Mouse (Mus musculus) midbrain, embryonic 13.5 days (tissue): ENCODE results near the gene Gcnt2. TPM values are rescaled to one million over a fixed set of nuclear protein-coding genes. Genes with fewer than 3 reads are reported as not detected.

Experiments
- ATAC-seq: fragments of 200-750 bp; cut with Nextera tagmentation; 2 replicates; pipeline ENCODE4 v1.8.0; 2017; ENCODE audit warnings: mild to moderate bottlenecking, moderate TSS enrichment, moderate library complexity
- H3K27ac ChIP-seq: fragments of 300-500 bp; sonication (generic); 2 replicates; pipeline ENCODE4 v1.5.1; 2015; ENCODE audit warnings: inconsistent platforms, mild to moderate bottlenecking, moderate library complexity
- H3K27me3 ChIP-seq: fragments of 300-500 bp; sonication (generic); 2 replicates; pipeline ENCODE4 v1.6.1; 2015; ENCODE audit warnings: mild to moderate bottlenecking, inconsistent platforms
- H3K36me3 ChIP-seq: fragments of 300-500 bp; sonication (generic); 2 replicates; pipeline ENCODE4 v1.6.1; 2015; ENCODE audit warnings: mild to moderate bottlenecking, inconsistent platforms
- H3K4me1 ChIP-seq: fragments of 300-500 bp; sonication (generic); replicated peaks from 2 replicates; pipeline ENCODE4 v1.6.1; 2015; ENCODE audit warnings: inconsistent platforms
- H3K4me2 ChIP-seq: fragments of 300-500 bp; sonication (generic); replicated peaks from 2 replicates; pipeline ENCODE4 v1.6.1; 2015; ENCODE audit warnings: moderate library complexity, mild to moderate bottlenecking, inconsistent platforms
- H3K4me3 ChIP-seq: fragments of 300-500 bp; sonication (generic); replicated peaks from 2 replicates; pipeline ENCODE4 v1.5.1; 2015; ENCODE audit warnings: mild to moderate bottlenecking, inconsistent platforms
- H3K9ac ChIP-seq: fragments of 300-500 bp; sonication (generic); replicated peaks from 2 replicates; pipeline ENCODE4 v1.6.1; 2015; ENCODE audit warnings: mild to moderate bottlenecking, inconsistent platforms
- H3K9me3 ChIP-seq: fragments of 300-500 bp; sonication (generic); 2 replicates; pipeline ENCODE4 v1.6.1; 2016; ENCODE audit warnings: mild to moderate bottlenecking, inconsistent platforms
- WGBS: fragments of 180-500 bp; shearing (Covaris S2); methylation state at CpG from one replicate; pipeline ENCODE4 v1.1.7; 2015; 5-methylcytosine and 5-hydroxymethylcytosine counted together
- polyA plus RNA-seq: library from polyadenylated mRNA; unstranded; fragments of >200 nt; fragmentation: Nextera tagmentation; extraction: Ambion mirVana; gene quantifications from 2 replicates; pipeline ENCODE4 v1.2.1, GENCODE M21; 2015

Gcnt2 gene
- polyA plus RNA-seq = 3.6 TPM in 2 replicates

DNA sequence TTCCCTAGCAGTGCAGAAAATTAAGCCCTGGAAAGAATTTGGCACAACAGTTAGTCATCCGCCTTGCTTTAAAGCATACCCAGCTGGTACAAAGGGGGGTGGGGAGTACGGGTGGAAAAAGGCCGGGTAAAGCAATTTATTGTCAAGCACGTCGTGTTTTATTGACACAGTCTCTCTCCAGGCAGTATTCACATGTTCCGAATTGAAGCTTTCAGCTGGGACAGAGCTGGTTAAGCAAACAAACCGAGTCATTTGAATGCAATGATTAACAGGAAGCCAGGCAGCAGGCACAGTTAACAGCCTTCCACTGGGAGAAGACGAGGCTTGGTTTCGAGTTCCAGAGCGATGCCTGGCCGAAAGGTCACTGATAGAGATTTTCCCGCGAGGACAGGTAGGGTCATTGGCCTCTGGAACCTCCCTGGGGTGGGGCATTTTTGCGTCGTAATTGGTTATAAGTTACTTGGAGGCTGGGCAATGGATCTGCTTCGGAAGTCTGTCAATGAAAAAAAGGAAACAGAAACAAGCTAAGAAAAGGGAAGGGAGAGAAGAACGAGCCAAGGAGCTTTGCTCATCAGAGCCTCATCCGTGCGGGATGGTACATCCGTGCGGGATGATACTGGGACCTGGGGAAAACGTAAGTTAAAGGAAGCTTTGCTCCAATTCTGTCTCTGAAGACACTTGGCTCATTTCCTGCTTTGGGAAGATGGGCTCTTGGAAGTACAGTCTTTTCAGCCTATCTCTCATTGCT lies at the start of gene Gcnt2:
Gene Gcnt2, plus strand, starts transcription at position 103 of the 748 bp plus-strand sequence.
- H3K4me3 ChIP-seq = no peak within 1 kb of the TSS; the same call in 1 of the 2 replicates
- H3K9ac ChIP-seq = no peak within 1 kb of the TSS
- no peak; the same call in 1 of the 2 replicates for ATAC-seq

DNA sequence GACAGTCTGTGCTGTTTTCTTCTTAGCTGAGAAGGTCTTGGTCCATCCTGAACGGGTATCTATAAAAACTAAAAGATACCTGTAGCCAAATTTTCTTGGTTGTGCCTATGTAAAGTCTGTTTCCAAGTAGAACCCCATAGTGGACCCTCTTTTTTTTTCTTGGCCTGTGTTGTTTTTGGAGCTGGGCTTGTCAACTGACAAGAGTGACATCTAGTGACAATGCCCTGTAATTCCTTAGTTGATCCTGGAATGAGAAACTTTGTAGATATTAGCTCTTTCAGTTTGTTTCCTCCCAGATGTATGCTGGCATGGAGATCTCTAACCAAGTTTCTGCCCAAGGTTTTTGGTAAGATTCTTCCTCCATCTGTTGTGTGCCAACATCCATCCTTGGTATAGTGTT lies 38.9 kb upstream of the Gcnt2 start:
- Histone ChIP-seq H3K27ac (no peak overlapping the region), H3K36me3 (no peaks in the 10 kb centered on the region), H3K9me3 (no peaks in the 10 kb centered on the region), H3K27me3 (no peaks in the 10 kb centered on the region), H3K4me2 (no peak overlapping the region), H3K4me1 (no peaks in the 10 kb centered on the region), H3K9ac (no peak overlapping the region), H3K4me3 (no peak overlapping the region)
- WGBS = 61% methylated on average over 1 of the region's 1 CpGs
- no peak for ATAC-seq

More for the DNA sequence above, at the start of gene Gcnt2:
- peak within 1 kb of the TSS; percentile 22 for H3K4me2 ChIP-seq
- no peaks in the 10 kb centered on the region for H3K4me1 ChIP-seq
- H3K27me3 ChIP-seq = no peaks in the 10 kb centered on the region
- H3K9me3 ChIP-seq = no peaks in the 10 kb centered on the region
- H3K27ac ChIP-seq = no peak within 1 kb of the TSS
- WGBS = 65% methylated on average over 22 of the region's 22 CpGs
- H3K36me3 ChIP-seq = no peaks in the 10 kb centered on the region

DNA sequence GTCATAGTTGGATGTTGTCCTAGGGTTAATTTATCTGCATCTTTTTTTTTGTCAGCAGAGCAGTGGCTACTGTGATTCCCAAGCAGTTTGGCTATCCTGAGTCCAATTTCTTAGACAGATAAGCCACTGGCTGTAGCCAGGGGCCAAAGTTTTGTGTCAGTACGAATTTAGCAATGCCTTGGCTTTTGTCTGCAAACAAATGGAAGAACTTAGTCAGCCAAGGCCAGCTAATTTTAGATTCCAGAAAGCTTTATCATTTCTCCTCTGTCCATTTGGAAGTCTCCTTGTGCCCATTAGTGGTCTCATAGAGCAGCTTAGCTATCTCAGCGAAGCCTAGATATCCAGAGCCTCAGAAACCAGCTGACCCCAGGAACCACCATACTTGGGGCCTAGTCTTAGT lies 37.6 kb upstream of the Gcnt2 start:
- H3K27ac ChIP-seq = no peak overlapping the region
- no peaks in the 10 kb centered on the region for H3K27me3 ChIP-seq
- no peak overlapping the region for H3K4me2 ChIP-seq
- H3K9ac ChIP-seq = no peak overlapping the region
- H3K9me3 ChIP-seq = no peaks in the 10 kb centered on the region
- no peaks in the 10 kb centered on the region for H3K36me3 ChIP-seq
- no peaks in the 10 kb centered on the region for H3K4me1 ChIP-seq
- H3K4me3 ChIP-seq = no peak overlapping the region
- ATAC-seq = no peak
- WGBS = 82% methylated on average over 2 of the region's 2 CpGs

DNA sequence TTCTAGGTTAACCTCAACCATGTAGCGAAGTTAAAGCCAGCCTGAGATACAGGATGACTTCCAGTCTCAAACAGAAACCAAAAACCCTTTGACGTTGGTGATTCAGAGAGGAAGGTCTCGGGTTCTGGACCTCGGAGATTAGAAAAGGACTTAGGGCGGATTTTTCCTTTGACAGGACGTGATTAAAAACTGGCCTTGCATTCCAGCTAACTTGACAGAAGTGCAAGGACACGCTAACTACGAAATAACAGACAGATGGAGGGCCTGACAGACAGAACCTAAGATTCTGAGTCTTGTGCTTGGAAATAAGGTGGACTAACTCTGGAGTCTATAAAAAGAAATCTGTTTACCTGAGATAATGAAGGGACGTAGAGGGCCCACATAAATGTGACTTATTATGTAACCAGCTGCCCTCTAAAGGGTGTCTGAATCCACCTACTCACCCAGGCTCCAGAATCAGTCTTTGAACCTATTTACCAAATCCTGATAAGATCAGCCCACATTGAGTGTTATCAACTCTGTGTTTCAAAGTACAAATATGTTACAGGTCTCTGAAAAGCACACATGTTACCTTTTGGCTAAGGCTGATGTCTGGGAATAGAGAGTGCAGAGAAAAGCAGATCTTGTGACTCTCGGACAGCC lies 18.3 kb upstream of the Gcnt2 start:
- no peak overlapping the region for H3K27ac ChIP-seq
- no peak overlapping the region for H3K4me3 ChIP-seq
- 77% methylated on average over 10 of the region's 10 CpGs for WGBS
- H3K4me1 ChIP-seq = no peaks in the 10 kb centered on the region
- H3K27me3 ChIP-seq = peaks cover 4% of the 10 kb centered on the region; the same call in 1 of the 2 replicates
- H3K36me3 ChIP-seq = no peaks in the 10 kb centered on the region
- ATAC-seq = no peak
- H3K9ac ChIP-seq = no peak overlapping the region
- H3K9me3 ChIP-seq = no peaks in the 10 kb centered on the region
- no peak overlapping the region for H3K4me2 ChIP-seq

DNA sequence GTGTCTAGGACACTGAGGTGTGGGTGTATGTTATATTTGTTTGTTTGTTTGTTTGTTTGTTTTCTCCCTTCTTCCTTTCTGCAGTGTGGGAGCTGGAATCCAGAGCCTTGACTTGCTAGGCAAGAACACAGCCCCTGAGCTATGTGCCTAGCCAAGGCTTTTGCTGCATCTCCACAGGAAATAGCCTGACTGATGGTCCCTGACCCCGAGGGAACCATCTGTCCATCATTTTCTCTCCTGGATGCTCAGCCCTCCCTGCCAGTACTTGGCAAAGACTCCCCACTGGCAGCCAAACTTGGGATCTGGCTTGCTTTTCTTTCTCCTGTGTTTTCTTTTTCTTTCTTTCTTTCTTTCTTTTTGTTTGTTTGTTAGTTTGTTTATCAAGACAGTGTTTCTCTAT lies 17.4 kb upstream of the Gcnt2 start:
- Histone ChIP-seq H3K27me3 (peaks cover 4% of the 10 kb centered on the region; the same call in 1 of the 2 replicates), H3K4me2 (no peak overlapping the region), H3K9ac (no peak overlapping the region), H3K9me3 (no peaks in the 10 kb centered on the region), H3K4me3 (no peak overlapping the region), H3K36me3 (no peaks in the 10 kb centered on the region), H3K4me1 (no peaks in the 10 kb centered on the region), H3K27ac (no peak overlapping the region)
- ATAC-seq = no peak
- WGBS = 44% methylated on average over 1 of the region's 1 CpGs

- 27% methylated on average over 5 of the region's 5 CpGs for WGBS
- no peak for ATAC-seq
- no peak overlapping the region for H3K4me2 ChIP-seq
Observed at GRCm38 (mm10) chr13:40843418-40844067, 16.0 kb upstream of the Gcnt2 start.

DNA sequence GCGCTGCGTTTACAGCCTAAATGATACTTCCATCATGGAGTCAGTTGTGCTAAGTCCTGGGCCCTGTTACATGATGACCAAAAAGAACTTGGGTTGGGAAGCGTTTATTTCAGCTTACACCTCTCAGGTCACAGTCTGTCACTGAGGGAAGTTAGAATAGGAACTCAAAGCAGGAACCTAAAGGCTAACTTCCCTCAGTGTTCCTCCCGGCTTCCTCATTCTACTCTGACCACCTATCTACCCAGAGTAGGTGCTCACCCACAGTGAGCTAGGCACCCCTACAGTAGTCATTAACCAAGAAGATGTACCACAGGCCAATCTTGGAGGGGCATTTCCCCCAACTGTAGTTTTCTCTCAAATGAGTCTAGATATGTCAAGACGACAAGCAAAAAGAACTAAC lies 15.4 kb upstream of the Gcnt2 start:
- Histone ChIP-seq H3K27ac (no peak overlapping the region), H3K4me2 (no peak overlapping the region), H3K4me1 (no peaks in the 10 kb centered on the region), H3K27me3 (peaks cover 4% of the 10 kb centered on the region; the same call in 1 of the 2 replicates), H3K9ac (no peak overlapping the region), H3K36me3 (no peaks in the 10 kb centered on the region), H3K9me3 (no peaks in the 10 kb centered on the region), H3K4me3 (no peak overlapping the region)
- ATAC-seq = no peak
- 94% methylated on average over 5 of the region's 5 CpGs for WGBS

More at GRCm38 (mm10) chr13:40843418-40844067, 16.0 kb upstream of the Gcnt2 start:
- Histone ChIP-seq H3K9me3 (no peaks in the 10 kb centered on the region), H3K27me3 (peaks cover 4% of the 10 kb centered on the region; the same call in 1 of the 2 replicates), H3K4me1 (no peaks in the 10 kb centered on the region), H3K36me3 (no peaks in the 10 kb centered on the region), H3K9ac (no peak overlapping the region), H3K4me3 (no peak overlapping the region), H3K27ac (no peak overlapping the region)

DNA sequence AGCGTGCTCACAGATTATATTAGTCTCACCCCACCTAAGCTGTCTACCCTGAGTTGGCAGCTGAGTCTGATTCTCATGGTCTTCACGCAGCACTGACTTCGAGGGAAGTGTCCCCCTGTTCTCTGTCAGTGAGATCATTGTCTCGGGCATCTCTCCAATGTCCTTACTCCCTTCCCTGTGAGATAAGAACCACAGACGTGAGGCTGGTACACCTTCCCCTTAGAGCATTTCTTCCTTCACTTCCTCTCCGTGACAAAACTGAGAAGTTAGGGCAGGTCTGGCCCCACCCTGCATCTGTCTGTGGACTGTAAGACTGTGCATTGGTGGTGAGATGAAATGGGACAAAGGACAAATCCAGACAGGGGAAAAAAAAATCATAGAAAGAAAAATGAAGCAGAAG lies 13.6 kb upstream of the Gcnt2 start:
- H3K27ac ChIP-seq = no peak overlapping the region
- peaks cover 4% of the 10 kb centered on the region; the same call in 1 of the 2 replicates for H3K27me3 ChIP-seq
- H3K4me3 ChIP-seq = no peak overlapping the region
- no peaks in the 10 kb centered on the region for H3K36me3 ChIP-seq
- H3K4me1 ChIP-seq = no peaks in the 10 kb centered on the region
- no peak overlapping the region for H3K4me2 ChIP-seq
- ATAC-seq = no peak
- no peak overlapping the region for H3K9ac ChIP-seq
- H3K9me3 ChIP-seq = no peaks in the 10 kb centered on the region
- WGBS = 67% methylated on average over 6 of the region's 6 CpGs

DNA sequence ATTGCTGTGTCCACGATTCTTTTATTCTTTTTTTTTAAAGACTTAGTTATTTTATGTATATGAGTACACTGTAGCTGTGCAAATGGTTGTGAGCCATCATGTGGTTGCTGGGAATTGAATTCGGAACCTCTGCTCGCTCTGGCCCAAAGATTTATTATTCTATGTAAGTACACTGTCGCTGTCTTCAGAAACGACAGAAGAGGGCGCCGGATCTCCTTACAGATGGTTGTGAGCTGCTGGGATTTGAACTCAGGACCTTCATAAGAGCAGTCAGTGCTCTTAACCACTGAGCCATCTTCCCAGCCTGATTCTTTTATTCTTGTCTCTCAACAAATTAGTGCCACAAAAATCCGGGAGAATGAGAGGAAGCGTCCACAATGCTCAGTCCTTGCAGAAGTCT lies 13.2 kb upstream of the Gcnt2 start:
- no peaks in the 10 kb centered on the region for H3K9me3 ChIP-seq
- H3K36me3 ChIP-seq = no peaks in the 10 kb centered on the region
- H3K27ac ChIP-seq = no peak overlapping the region
- 70% methylated on average over 9 of the region's 9 CpGs for WGBS
- H3K9ac ChIP-seq = no peak overlapping the region
- H3K4me3 ChIP-seq = no peak overlapping the region
- H3K27me3 ChIP-seq = peaks cover 4% of the 10 kb centered on the region; the same call in 1 of the 2 replicates
- H3K4me2 ChIP-seq = no peak overlapping the region
- no peak for ATAC-seq
- no peaks in the 10 kb centered on the region for H3K4me1 ChIP-seq

- H3K27ac ChIP-seq = no peak overlapping the region
- H3K9me3 ChIP-seq = no peaks in the 10 kb centered on the region
- H3K4me3 ChIP-seq = no peak overlapping the region
- no peak overlapping the region for H3K4me2 ChIP-seq
- H3K27me3 ChIP-seq = peaks cover 4% of the 10 kb centered on the region; the same call in 1 of the 2 replicates
- H3K9ac ChIP-seq = no peak overlapping the region
- H3K36me3 ChIP-seq = no peaks in the 10 kb centered on the region
- no peaks in the 10 kb centered on the region for H3K4me1 ChIP-seq
- ATAC-seq = no peak
- WGBS = 90% methylated on average over 4 of the region's 4 CpGs
Observed at GRCm38 (mm10) chr13:40847898-40848297, 11.7 kb upstream of the Gcnt2 start.

DNA sequence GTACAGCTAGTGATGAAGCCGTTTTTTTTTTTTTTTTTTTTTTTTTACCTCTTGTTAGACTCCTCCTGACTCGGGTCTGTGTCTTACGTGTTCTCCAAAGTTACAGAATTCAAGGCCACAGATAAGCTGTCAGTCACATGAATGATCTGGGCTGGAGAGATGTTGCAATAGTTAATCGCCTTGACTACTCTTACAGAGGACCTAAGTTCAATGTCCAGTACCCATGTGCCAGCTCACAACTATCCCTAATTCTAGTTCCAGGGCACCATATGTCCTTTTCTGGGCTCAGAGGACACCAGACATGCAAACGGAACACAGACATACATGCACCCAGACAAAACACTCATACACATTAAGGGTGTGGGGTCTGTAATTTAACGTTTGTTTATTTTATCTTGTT lies 8.9 kb upstream of the Gcnt2 start:
- WGBS = 96% methylated on average over 6 of the region's 6 CpGs
- H3K36me3 ChIP-seq = no peaks in the 10 kb centered on the region
- no peaks in the 10 kb centered on the region for H3K27me3 ChIP-seq
- 0 out of 2 replicates have a peak, but pooled peaks cover 5% of the 10 kb centered on the region for H3K4me1 ChIP-seq
- H3K4me3 ChIP-seq = no peak overlapping the region
- no peak overlapping the region for H3K4me2 ChIP-seq
- no peaks in the 10 kb centered on the region for H3K9me3 ChIP-seq
- H3K9ac ChIP-seq = no peak overlapping the region
- H3K27ac ChIP-seq = no peak overlapping the region
- no peak for ATAC-seq

DNA sequence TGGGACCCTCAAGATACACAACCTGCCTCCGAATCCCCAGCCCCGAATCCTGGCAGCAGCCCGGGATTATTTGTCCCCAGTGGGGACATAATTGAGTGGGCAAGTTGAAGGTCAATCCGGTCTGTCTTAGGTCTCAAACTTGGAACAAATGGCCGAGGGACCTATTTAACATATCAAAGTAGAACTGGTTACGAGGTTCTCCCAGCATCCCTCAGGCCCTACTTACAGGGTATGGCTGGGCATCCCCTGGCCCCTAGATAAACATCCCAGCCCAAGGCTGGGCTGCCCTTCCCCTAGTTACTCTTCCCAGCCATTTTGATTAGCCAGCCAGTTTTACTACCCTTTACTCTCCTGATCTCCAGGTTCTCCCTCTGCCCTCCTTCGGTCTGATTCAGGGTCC lies 8.3 kb upstream of the Gcnt2 start:
- Histone ChIP-seq H3K4me3 (no peak overlapping the region), H3K27ac (no peak overlapping the region), H3K9ac (no peak overlapping the region), H3K4me2 (no peak overlapping the region), H3K9me3 (no peaks in the 10 kb centered on the region), H3K27me3 (no peaks in the 10 kb centered on the region), H3K4me1 (0 out of 2 replicates have a peak, but pooled peaks cover 5% of the 10 kb centered on the region), H3K36me3 (no peaks in the 10 kb centered on the region)
- no peak for ATAC-seq
- WGBS = 62% methylated on average over 7 of the region's 7 CpGs
